Mouse (Mus musculus): Measurements from ENCODE around the gene E030018B13Rik. TPM values are rescaled to one million over a fixed set of nuclear protein-coding genes. Genes with fewer than 3 reads are reported as not detected.

The E030018B13Rik gene
- total RNA-seq, 2 experiments from 2014 or later: not detected

DNA sequence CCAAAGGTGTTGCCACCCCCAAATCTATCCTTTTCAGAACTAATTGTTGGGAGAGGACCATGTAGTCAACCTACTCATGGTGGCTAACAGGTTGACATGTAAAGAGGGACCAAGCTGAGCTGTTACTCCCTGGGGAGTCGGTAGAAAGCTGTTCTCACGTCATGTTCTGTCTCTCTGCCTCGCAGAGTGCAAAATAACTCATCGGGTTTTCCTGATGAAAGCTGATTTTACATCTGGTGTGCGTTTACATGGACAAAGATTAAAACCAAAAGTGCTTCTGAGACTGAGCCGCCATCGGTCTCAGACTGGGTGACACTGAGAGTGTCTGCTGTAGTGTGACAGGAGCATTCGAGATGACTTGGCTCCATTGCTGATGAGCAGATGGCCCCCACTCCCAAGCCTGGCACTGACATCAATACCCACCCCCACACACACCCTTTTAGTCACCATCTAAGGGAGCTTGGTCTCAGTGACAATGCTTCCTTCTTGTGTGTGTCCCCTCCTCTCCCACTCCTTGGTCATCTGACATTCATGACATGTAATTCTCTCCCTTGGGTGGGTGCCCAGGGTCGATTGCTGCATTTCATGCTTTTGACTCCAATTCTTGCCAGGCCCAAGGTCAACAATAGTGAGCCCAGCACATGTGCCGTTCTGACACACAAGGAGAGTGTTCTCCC, 34.4 kb downstream of the E030018B13Rik start:
- peak in 1 of 2 experiments; percentile 31 for DNase-seq (ENCODE audit: extremely low spot score in 1 of 2, low spot score in 2 of 2)
- intact Hi-C loops (cut with DNase I): no loop called here

DNA sequence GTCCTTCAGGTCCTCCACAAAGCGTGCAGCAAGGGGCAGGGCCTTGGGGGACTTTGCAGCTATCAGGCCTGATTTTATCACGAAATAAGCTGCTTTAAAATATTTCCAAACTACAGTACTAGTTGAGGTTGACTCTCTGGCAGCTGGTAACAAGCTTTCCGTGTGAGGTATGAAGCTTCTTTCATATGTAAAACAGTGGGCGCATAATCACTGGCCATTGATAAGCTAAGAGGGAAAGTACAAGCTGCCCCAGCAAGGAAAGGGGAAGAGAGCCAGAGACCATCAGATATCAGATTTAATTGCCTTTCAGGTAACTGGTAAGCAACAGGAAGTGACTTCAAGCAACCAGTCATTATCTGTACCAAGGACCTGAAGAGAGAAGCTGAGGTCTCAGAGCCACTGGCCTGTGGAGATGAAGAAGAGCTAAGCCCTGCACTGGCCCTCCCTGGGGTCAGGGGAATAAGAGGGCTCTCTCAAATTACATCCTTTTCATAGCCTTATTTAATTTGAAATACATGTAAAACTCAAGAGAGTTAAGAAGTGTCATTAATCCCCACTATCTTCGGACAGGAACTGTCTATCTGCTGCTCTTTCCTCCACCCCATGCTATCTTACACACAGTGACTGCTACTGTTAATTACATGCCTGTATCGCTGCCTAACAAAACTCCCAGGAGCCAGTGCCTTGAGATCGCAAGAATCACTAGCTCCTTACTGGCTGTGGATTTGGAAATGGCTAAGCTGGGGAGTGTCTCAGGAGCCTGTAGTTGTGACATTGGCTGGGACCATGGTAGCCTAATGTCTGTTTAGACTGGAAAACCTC, 35.6 kb downstream of the E030018B13Rik start:
- DNase-seq (ENCODE audit: extremely low spot score in 1 of 2, low spot score in 2 of 2): no peak
- intact Hi-C loops (cut with DNase I): no loop called here

DNA sequence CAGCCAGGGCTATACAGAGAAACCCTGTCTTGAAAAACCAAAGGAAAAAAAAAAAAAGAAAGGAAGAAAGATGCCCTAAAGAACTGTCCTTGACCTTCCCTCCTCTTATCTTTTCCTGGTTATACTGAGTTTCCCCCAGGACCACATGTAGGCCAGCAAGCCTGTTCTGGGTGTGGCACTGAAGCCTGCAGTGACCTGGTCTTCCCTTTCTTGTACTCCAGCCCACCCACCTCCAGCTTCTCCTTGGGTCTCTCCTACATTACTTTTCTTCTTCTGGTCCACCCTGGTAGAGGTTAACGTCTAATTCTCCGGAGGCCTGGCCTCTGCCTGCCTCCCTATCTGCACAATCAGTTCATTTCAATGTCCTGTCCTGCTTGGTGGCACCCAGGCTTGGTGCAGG, 38.8 kb downstream of the E030018B13Rik start:
- intact Hi-C loops (cut with DNase I): no loop called here
- DNase-seq (ENCODE audit: extremely low spot score in 1 of 2, low spot score in 2 of 2): no peak

DNA sequence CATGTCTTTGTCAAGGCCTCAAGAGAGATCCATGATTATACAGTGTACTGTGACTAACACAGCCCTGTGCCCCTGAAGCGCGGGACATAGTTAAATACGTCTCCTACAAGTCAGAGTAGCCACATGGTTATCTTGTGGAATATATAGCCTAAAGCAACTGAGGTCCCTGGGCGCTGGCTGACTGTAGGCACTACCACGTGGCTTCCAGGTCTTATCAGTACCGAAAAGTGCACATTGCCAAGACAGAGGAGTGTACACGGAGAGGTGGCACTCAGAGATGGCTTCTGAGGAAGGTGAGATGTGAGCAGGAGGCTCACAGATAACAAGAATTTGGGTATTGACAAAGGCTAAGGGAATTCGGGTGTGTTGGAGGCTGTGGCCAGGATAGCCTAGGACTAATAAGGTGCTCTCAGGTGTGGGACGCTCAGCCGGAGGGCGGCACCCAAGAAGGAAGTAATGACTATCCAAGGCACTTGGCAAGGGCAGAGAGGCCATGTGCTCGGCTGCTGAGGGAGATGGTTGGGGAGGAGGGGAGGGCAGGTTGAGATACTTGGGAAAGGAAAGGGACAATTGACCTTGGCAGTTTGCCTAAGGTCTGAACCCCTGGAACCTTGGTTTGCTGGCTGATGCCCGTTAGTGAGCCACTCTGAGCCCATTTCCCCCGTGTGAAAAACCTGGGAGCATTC, 39.6 kb downstream of the E030018B13Rik start:
- intact Hi-C loops (cut with DNase I): no loop called here
- DNase-seq (ENCODE audit: extremely low spot score in 1 of 2, low spot score in 2 of 2): no peak

DNA sequence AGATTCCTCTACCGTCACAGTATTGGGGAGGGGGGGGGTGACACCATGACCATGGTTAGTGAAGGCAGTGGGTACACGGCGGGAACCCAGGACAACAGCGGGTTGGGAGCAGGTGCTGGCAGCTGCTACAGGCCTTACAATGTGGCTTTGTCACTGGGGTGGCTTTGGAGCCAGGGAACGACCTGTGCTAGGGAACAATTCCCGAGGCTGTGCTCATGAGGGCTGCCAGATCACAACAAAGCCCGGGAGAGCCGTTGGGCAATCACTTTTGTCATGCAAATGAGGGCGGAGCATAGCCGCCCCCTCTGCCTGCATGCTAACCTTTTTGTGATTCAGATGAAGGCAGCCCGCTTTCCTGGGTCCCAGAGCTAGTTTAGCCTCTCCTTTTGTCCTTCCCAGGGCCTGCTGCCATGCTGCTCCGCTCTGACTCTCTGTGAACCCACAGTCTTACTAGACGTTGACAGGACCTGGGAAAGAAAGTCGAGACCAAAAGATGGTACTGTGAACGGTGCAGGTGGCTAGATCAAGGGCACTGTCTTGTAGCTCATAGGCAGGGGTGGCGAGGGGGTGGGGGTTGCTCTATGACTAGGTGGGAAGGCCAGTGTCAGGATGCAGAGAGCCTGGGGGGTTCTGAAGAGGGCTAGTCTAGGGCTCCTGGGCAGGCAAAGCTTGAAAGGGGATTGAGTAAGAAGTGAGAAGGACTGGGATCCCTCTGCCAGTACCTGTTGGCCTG, 40.5 kb downstream of the E030018B13Rik start:
- DNase-seq (ENCODE audit: extremely low spot score in 1 of 2, low spot score in 2 of 2): peak in 1 of 2 experiments; percentile 49
- intact Hi-C loops (cut with DNase I): no loop called here

DNA sequence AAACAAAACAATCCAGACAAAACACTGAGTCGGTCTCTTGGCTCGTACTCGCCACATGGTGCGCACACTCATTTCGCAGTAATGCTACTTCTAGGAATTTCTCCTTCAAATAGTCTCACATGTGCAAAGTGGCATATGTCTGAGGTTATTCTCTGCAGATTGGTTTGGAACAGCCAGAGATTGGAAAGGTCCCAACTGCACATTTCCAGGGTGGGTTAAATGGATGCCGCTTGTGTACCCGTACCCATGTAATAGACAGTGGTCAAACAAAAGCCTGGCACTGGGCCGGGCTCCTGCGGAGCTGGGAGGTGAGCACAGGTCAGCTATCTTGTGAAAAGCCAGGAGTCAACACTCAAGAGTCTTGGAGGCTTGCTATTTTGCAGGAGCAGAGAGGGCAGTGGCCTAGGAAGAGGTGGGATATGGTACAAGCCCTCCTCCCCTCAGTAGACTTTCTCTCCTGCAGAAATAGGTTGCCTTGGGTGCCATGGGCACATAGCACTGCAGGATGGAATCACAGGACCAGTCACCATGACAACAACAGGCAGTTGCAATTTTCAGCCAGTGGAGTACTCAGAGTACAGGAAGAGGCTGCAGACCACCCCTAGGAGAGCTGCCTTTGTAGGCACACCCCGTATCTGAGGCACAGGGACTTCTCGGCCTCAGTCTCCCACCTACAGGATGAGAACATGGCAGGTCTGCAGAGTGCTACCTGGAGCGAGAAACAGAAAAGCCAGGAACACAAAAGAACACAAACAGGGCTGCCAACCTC, 41.4 kb downstream of the E030018B13Rik start:
- DNase-seq (ENCODE audit: extremely low spot score in 1 of 2, low spot score in 2 of 2): peak; percentile 44 to 65
- intact Hi-C loops (cut with DNase I): no loop called here

DNA sequence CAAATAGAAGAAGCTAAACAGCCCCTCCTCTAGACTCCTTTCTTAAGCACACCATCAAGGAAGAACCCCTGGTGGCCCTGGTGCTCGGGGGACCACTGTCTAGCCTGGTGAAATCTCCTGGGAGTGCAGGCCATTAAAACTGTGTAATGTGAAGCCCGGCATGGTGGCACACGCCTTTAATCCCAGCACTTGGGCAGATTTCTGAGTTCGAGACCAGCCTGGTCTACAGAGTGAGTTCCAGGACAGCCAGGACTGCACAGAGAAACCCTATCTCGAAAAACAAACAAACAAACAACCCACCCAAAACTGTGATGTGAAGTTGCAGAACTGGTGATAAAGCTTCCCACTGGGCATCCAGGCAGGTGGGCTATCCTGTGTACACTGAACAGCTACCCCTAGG, 47.0 kb downstream of the E030018B13Rik start:
- no peak for DNase-seq (ENCODE audit: extremely low spot score in 1 of 2, low spot score in 2 of 2)
- intact Hi-C loops (cut with DNase I): no loop called here

DNA sequence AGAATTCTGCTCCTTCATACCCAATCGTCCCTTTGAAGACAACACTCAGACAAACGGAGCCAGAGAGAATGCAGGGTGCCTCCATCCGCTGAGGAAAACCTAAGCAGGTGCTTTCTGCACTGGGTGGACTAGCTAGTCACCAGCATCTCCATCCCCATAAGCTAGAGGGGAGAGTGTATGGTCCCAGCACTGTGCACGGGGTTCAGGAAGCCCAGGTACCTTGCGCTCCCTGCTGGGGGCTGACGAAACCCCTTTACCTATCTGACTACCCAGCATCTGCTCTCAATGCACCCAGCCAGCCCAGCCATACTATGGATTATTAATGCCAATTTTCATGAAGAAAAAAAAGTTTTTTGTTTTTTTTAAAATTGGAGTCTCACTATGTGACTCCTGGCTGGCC, 47.5 kb downstream of the E030018B13Rik start:
- no peak for DNase-seq (ENCODE audit: extremely low spot score in 1 of 2, low spot score in 2 of 2)
- intact Hi-C loops (cut with DNase I): no loop called here

DNA sequence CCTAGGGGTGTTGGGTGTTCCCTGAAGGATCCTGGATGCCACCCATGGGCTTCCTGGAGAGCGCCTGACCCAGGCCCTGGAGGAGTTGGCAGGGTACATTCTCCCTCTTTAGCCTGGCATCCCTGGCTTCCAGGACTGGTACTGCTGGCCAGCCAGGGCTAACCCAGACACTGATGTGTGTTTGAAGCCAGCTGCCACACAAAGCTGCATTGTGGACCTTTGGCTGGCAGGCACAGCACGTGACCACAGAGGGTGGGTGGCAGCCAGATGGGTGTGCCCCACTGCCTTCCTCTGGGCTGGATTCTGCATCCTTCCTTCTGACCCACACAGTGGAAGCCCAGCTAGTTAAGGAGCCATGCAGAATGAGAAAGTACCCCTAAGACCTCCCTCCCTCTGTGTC, 48.5 kb downstream of the E030018B13Rik start:
- DNase-seq (ENCODE audit: extremely low spot score in 1 of 2, low spot score in 2 of 2): peak; percentile 74 to 76
- intact Hi-C loops (cut with DNase I): no loop called here

DNA sequence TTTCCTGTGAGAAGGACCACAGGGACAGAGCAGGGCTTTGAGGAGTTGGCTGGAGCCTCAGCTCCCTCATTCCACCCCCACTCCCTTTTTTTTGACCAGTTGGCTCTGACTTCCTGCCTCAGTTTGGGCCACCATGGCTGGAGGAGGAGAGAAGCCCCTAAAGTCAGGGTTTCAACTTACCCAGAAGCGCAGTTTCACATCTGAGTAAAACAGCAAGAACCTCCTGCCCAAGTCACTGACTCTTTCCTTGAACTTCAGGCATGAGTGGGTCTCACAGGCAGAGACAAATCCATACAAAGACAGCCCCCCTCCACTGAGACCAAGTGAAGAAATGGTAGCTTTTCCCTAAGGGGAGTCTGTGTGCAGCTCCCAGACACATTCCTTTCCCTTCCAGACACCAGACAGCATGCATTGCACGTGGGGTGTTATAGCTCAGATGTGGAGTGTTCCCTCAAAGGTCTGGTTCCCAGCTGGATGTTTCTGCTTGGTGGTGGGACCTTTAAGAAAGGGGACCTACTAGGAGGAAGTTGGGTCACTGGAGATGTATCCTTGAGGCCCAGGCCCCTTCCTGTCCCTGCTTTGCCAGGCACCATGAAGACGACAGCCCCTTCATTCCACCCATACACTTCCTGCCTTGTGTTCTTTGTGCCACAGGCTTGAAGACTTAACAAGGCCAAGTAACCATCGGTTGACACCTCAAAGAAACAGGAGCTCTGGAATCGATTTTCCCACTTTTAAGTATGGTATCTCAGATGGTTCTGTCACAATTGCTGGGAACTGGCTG, 49.2 kb downstream of the E030018B13Rik start:
- intact Hi-C loops (cut with DNase I): no loop called here
- no peak for DNase-seq (ENCODE audit: extremely low spot score in 1 of 2, low spot score in 2 of 2)

DNA sequence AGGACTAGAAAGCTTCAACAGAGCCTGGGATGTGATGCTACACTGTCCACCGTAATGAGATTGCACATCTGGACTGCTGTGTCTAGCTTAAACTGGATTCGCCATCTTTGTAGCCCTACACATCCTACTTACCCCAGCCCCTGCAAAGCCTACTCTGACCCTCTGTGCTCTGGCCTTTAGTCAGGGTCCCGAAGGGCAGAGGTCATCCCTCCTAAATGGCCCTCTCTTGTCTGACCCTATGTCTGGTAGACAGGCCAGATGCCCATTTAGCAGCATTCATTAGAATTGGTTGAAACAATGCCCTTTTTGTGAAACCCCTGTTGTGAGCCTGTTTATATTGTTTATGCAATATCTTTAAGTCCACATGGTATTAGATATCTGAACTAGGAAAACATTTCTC, 53.3 kb downstream of the E030018B13Rik start:
- no peak for DNase-seq (ENCODE audit: extremely low spot score in 1 of 2, low spot score in 2 of 2)
- intact Hi-C loops (cut with DNase I): no loop called here

Other genes with a start within 250 kb of the E030018B13Rik start
- 100 to 1,000 TPM; 148 to 154 TPM for gene Klf13, start 22.1 kb downstream of the E030018B13Rik start, total RNA-seq (2021)
- under 1 TPM; 0.81 to 0.89 TPM for gene Trpm1, start 237.0 kb downstream of the E030018B13Rik start, total RNA-seq (2021)

Measured in left cerebral cortex, postnatal 10 days (tissue).